Mouse (Mus musculus): ENCODE results near the gene Ptgis. TPM values are rescaled to one million over a fixed set of nuclear protein-coding genes. Genes with fewer than 3 reads are reported as not detected.

The Ptgis gene
- total RNA-seq, 4 experiments from 2014 or later: 14.5 to 23.5 (median 16.9) TPM

GRCm38 (mm10) chr2:167155541-167155973, 84.8 kb downstream of the Ptgis start:
- no peak for DNase-seq (ENCODE audit: low spot score)

DNA sequence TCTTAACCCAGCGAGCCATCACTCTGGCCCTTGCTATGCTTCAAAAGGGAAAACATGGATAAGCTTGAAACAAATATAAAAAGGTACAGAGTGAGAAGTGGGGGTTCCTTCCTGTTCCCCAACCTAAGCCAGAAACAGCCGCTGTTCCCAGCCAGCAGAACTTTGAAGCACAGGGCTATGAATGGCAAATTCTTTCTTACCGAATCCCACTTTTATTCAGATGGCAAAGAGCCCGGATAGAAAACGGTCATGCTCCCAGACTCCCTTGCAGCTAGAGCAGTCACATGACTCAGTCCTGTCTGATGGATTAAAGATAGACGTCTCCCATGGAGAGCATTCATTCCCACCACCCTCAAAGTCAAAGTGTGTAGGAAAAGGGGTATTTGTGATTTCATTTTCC, 89.5 kb downstream of the Ptgis start:
- no peak for DNase-seq (ENCODE audit: low spot score)

GRCm38 (mm10) chr2:167150135-167150534, 90.3 kb downstream of the Ptgis start:
- DNase-seq (ENCODE audit: low spot score): no peak

DNA sequence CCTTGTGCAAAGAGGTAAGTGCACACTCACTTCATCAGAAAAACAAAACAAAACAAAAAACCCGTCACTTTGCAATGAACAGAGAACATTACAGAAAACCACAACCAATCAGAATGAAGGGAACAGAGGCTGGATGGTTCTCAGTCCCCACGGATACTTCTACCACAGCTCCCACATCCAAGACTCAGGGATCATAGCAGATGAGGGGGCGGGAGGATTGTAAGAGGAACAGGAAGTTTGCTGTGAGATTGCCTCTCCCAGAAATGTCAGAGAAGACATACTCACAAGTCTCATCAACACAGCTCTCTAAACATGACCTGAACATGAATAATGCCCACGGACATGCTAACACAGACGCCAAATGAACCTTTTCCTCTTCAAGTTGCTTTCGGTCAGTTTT, 91.4 kb downstream of the Ptgis start:
- no peak for DNase-seq (ENCODE audit: low spot score)

- DNase-seq (ENCODE audit: low spot score): peak; percentile 33
These were observed 92.7 kb downstream of the Ptgis start for GRCm38 (mm10) chr2:167147708-167148107.

DNA sequence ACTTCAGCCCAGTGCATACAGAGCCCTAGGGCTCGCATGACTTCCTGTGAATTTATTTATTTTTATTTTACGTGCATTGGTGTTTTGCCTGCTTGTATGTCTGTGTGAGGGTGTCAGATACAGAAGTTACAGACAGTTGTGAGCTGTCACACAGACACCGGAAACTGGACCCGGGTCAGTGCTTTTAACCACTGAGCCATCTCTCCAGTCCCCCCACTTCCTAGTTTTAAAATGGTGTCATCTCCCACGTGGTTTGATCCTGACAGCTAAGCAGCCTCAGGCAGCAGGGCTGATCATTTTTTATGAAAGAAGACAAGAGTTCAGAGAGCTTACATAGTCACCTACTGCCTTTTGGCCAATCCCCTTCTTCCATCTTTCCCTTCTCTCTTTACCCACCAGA, 94.5 kb downstream of the Ptgis start:
- DNase-seq (ENCODE audit: low spot score): no peak

DNA sequence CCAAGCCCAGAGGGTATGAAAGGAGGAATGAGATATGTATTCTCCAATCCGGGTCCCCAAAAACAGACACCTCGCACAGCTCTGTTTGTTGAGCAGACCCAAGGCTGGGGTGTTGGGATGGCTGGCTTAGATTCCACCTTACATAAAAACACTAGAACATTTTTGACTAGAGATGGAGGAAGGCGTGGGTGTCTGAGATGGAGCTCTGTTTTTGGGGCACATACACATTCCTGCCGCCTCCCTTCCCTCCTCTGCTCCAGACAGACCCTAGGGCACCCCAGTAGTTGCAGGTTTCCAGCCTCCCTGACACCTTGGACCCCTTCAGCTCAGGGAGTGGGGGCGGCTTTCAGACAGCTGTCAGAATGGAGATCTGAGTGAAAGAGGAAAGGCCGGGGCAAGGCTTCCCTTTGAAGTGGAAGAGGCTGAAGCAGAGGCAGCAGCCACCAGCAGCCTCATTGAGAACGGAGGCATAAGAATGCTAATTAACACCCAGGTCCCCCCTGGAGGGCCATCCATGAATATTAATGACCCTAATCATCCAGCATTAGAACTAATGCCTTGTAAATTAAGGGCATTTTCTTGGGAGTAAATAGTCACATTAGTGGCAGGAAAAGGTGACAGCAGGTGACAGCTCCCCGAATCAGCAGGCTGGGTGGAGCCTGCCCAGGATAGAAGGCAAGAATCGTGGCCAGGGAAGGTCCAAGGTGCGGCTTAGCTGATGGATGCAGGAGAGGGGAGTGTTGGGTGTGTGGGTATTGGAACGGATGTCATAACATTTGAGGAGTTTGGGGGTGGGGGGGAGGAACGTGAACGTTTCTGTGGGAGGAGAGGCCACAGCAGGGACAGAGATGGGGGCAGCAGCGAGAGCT, 95.7 kb downstream of the Ptgis start:
- no peak for DNase-seq (ENCODE audit: low spot score)

GRCm38 (mm10) chr2:167143914-167144313, 96.5 kb downstream of the Ptgis start:
- no peak for DNase-seq (ENCODE audit: low spot score)

GRCm38 (mm10) chr2:167142282-167142681, 98.1 kb downstream of the Ptgis start:
- no peak for DNase-seq (ENCODE audit: low spot score)

- DNase-seq (ENCODE audit: low spot score): no peak
These were observed 98.6 kb downstream of the Ptgis start for GRCm38 (mm10) chr2:167141810-167142209.

Other genes starting within 250 kb of the Ptgis start
- 10 to 100 TPM; 40.7 to 48.5 (median 44.1) TPM for gene Stau1, start 244.3 kb downstream of the Ptgis start, total RNA-seq (2022)
- gene Ddx27, start 225.4 kb downstream of the Ptgis start, total RNA-seq (2022): 10 to 100 TPM in 3 of 4 experiments, 1 to 10 TPM in 1; 9.0 to 12.3 (median 10.7) TPM
- gene Znfx1, start 177.6 kb downstream of the Ptgis start, total RNA-seq (2022): 10 to 100 TPM; 29.2 to 47.0 (median 40.3) TPM
- 10 to 100 TPM; 33.9 to 43.8 (median 38.8) TPM for gene Kcnb1, start 50.4 kb downstream of the Ptgis start, total RNA-seq (2022)
- 10 to 100 TPM in 3 of 4 experiments, 1 to 10 TPM in 1; 8.9 to 12.8 (median 11.6) TPM for gene B4galt5, start 108.6 kb upstream of the Ptgis start, total RNA-seq (2022)
- 10 to 100 TPM; 24.6 to 30.5 (median 25.6) TPM for gene Slc9a8, start 181.1 kb upstream of the Ptgis start, total RNA-seq (2022)

All from heart, adult 8-10 months (tissue).